ENCODE assay signal across 10 mouse cellular contexts in the genomic region with DNA sequence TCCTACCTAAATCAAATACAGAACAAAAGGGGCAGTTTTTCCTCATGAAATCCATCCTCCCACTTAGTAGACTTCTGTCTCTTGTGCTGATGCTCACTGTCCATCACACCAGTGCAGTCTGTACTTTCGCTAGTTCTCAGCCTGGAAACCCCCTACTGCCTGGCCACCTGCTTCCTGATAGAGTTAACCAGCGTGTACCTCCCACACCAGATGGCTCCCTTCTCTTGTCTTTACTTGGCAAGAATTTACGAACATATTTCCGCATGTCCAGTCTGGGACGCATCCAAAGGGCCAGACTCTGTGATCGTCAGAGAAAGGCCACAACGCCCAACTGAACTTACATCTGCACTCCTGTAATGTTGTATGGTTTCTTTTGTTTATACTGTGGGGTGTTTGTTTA.
DNase-seq lines count a peak whose midpoint lies in the region; ATAC-seq and TF ChIP-seq lines count a peak whose summit lies in the region.
"Had no signal": no experiment of that assay in that cellular context is flagged by ENCODE, and none has a peak within 500 bp of the region (broad histone marks: within the 10 kb centered on the region; RNA-seq: fewer than 3 reads in every experiment).

No protein-coding gene starts in this region.

- DNase-seq in heart, postnatal 14 days = peak; percentile 4 to 11
- no peak for DNase-seq in lung, adult 2 months
- DNase-seq in cerebellum, adult 11 months = peak; percentile 97
- peak; percentile 10 for DNase-seq in embryo, embryonic 10.5 days (ENCODE audit: low spot score)
- no peak for DNase-seq in adrenal gland, postnatal 36 days
- no peak for DNase-seq in ovary, adult 18-20 months (ENCODE audit: low spot score)
- DNase-seq: liver, postnatal 0 days had no signal

- no peak overlapping the region for H3K4me2 ChIP-seq in heart, embryonic 11.5 days
- no peak overlapping the region for H3K4me2 ChIP-seq in lung, embryonic 16.5 days (ENCODE audit: low read depth, low read length)

- no peak for TF ChIP-seq POLR2A in lung, adult 2 months (IDR thresholded peaks at IDR 0.05; ENCODE audit: borderline replicate concordance, extremely low read depth, low read depth, low read length)

- WGBS in heart, embryonic 11.5 days (ENCODE audit: insufficient replicate concordance) = 75% methylated on average over 7 of the region's 7 CpGs
- WGBS in lung, embryonic 16.5 days = 39% methylated on average over 7 of the region's 7 CpGs
- WGBS in lung, adult 2 months = 53% methylated on average over 7 of the region's 7 CpGs

- no peaks in the 10 kb centered on the region for H3K9me3 ChIP-seq in heart, embryonic 11.5 days (replicated peaks; ENCODE audit: control insufficient read depth, low read length)
- H3K9me3 ChIP-seq in lung, embryonic 16.5 days (ENCODE audit: control insufficient read depth, low read length) = no peaks in the 10 kb centered on the region

- H3K27ac ChIP-seq in heart, embryonic 11.5 days (ENCODE audit: low read depth, low read length) = no peak overlapping the region
- no peak overlapping the region for H3K27ac ChIP-seq in lung, embryonic 16.5 days (ENCODE audit: low read length)

- intact Hi-C loops in heart, postnatal 14 days (cut with DNase I) = no loop called here

- H3K4me3 ChIP-seq in heart, embryonic 11.5 days (ENCODE audit: low read depth, low read length) = no peak overlapping the region
- no peak overlapping the region for H3K4me3 ChIP-seq in lung, embryonic 16.5 days (ENCODE audit: low read length)
- no peak overlapping the region for H3K4me3 ChIP-seq in lung, adult 2 months (replicated peaks; ENCODE audit: extremely low read depth, low read depth, low read length)

- ATAC-seq in heart, embryonic 11.5 days (replicated peaks; ENCODE audit: insufficient number of reproducible peaks, low FRiP score, low TSS enrichment) = no peak
- ATAC-seq in lung, embryonic 16.5 days (ENCODE audit: low read depth) = peak; percentile 51; the same call in 1 of the 2 replicates
- ATAC-seq: activated CD4-positive, CD25-positive, alpha-beta regulatory T cell, adult 4 months; liver, postnatal 0 days had no signal

- H3K36me3 ChIP-seq in heart, embryonic 11.5 days (ENCODE audit: control insufficient read depth, insufficient read depth, low read length) = no peaks in the 10 kb centered on the region
- no peaks in the 10 kb centered on the region for H3K36me3 ChIP-seq in lung, embryonic 16.5 days (ENCODE audit: control insufficient read depth, insufficient read depth, low read length)

- no peak overlapping the region for H3K9ac ChIP-seq in heart, embryonic 11.5 days (ENCODE audit: low read depth, low read length)
- H3K9ac ChIP-seq in lung, embryonic 16.5 days (ENCODE audit: low read length) = no peak overlapping the region
- H3K9ac ChIP-seq: liver, postnatal 0 days had no signal

- no peaks in the 10 kb centered on the region for H3K4me1 ChIP-seq in heart, embryonic 11.5 days (ENCODE audit: control insufficient read depth, insufficient read depth, low read length)
- H3K4me1 ChIP-seq in lung, embryonic 16.5 days (replicated peaks; ENCODE audit: control insufficient read depth, insufficient read depth, low read length) = no peaks in the 10 kb centered on the region
- no peaks in the 10 kb centered on the region for H3K4me1 ChIP-seq in lung, adult 2 months (ENCODE audit: control insufficient read depth, insufficient read depth, low read length)

- no peak for TF ChIP-seq CTCF in lung, adult 2 months (IDR thresholded peaks at IDR 0.05; ENCODE audit: insufficient read depth, low read length)

- H3K27me3 ChIP-seq in heart, embryonic 11.5 days (ENCODE audit: control insufficient read depth, insufficient read depth, low read length) = no peaks in the 10 kb centered on the region
- no peaks in the 10 kb centered on the region for H3K27me3 ChIP-seq in lung, embryonic 16.5 days (ENCODE audit: control insufficient read depth, insufficient read depth, low read depth, low read length)

Comparison
In these comparisons a context has a peak if more than half of its experiments do, and no peak if none do; other contexts are left out.
1. DNase-seq: peak in heart, postnatal 14 days (2 of 2), cerebellum, adult 11 months (single experiment) and embryo, embryonic 10.5 days (single experiment); none in lung, adult 2 months (single experiment), adrenal gland, postnatal 36 days (0 of 2) and ovary, adult 18-20 months (single experiment).